ENCODE assay signal across 8 mouse cellular contexts in genomic region chr5:99978699-99979442, GRCm38 (mm10). TPM values are rescaled to one million over a fixed set of nuclear protein-coding genes. Genes with fewer than 3 reads are reported as not detected.
DNase-seq lines count a peak whose midpoint lies in the region; ATAC-seq and TF ChIP-seq lines count a peak whose summit lies in the region.

Gene Hnrnpd, minus strand, starts transcription at chr5:99978938.
Gene 4930524J08Rik, plus strand, starts transcription at chr5:99979061.

- H3K4me3 ChIP-seq in hindbrain, embryonic 11.5 days (ENCODE audit: low read depth, low read length), result peak within 1 kb of the TSS; percentile 74
- H3K4me3 ChIP-seq in lung, postnatal 0 days (ENCODE audit: low read depth, low read length), result peak within 1 kb of the TSS; percentile 84

- H3K9ac ChIP-seq in hindbrain, embryonic 11.5 days (ENCODE audit: low read depth, low read length), result peak within 1 kb of the TSS; percentile 99
- peak within 1 kb of the TSS; percentile 68 for H3K9ac ChIP-seq in lung, postnatal 0 days (replicated peaks; ENCODE audit: low read depth)

- no peaks in the 10 kb centered on the region for H3K27me3 ChIP-seq in hindbrain, embryonic 11.5 days (ENCODE audit: control insufficient read depth, insufficient read depth, low read length)
- no peaks in the 10 kb centered on the region for H3K27me3 ChIP-seq in lung, postnatal 0 days (replicated peaks; ENCODE audit: insufficient read depth, low read length)

- no peaks in the 10 kb centered on the region for H3K4me1 ChIP-seq in hindbrain, embryonic 11.5 days (replicated peaks; ENCODE audit: control insufficient read depth, insufficient read depth, low read length)
- peaks cover 3% of the 10 kb centered on the region; the same call in 1 of the 2 replicates for H3K4me1 ChIP-seq in lung, postnatal 0 days (ENCODE audit: insufficient read depth, low read depth, low read length)

- ATAC-seq in hindbrain, embryonic 11.5 days (ENCODE audit: low FRiP score), result peak; percentile 97
- ATAC-seq in lung, postnatal 0 days, result peak; percentile 97

- TF ChIP-seq EP300 in lung, postnatal 0 days (IDR thresholded peaks at IDR 0.05), result no peak

- peak; percentile 98 for DNase-seq in NIH3T3 (ENCODE audit: low read depth)
- DNase-seq in cerebellum, adult 9-11 months, result peak; percentile 96
- peak; percentile 88 to 89 for DNase-seq in frontal cortex, adult 2 months (ENCODE audit: extremely low spot score in 1 of 2, low spot score in 1 of 2)
- peak; percentile 99 for DNase-seq in hindbrain, embryonic 11.5 days (ENCODE audit: low spot score)
- peak; percentile 85 to 89 for DNase-seq in layer of hippocampus, postnatal 10 days (ENCODE audit: low spot score in 2 of 2)
- peak; percentile 98 for DNase-seq in lung, postnatal 0 days (ENCODE audit: low spot score)
- DNase-seq in ovary, postnatal 10 days (ENCODE audit: low spot score), result peak; percentile 69
- peak; percentile 93 for DNase-seq in thymus, postnatal 0 days (ENCODE audit: low spot score)

- H3K4me2 ChIP-seq in hindbrain, embryonic 11.5 days (replicated peaks; ENCODE audit: low read depth, low read length), result peak within 1 kb of the TSS; percentile 82
- peak within 1 kb of the TSS; percentile 72 for H3K4me2 ChIP-seq in lung, postnatal 0 days (replicated peaks; ENCODE audit: low read depth, low read length)

- H3K27ac ChIP-seq in hindbrain, embryonic 11.5 days (ENCODE audit: low read depth, low read length), result peak within 1 kb of the TSS; percentile 94
- H3K27ac ChIP-seq in lung, postnatal 0 days (ENCODE audit: low read length), result peak within 1 kb of the TSS; percentile 96

- no peak for TF ChIP-seq CTCF in lung, postnatal 0 days (IDR thresholded peaks at IDR 0.05)

- no peaks in the 10 kb centered on the region for H3K9me3 ChIP-seq in hindbrain, embryonic 11.5 days (ENCODE audit: control insufficient read depth, low read length)
- no peaks in the 10 kb centered on the region for H3K9me3 ChIP-seq in lung, postnatal 0 days (ENCODE audit: low read length)

- WGBS in hindbrain, embryonic 11.5 days, result 1% methylated on average over 53 of the region's 97 CpGs
- 4% methylated on average over 64 of the region's 97 CpGs for WGBS in lung, postnatal 0 days

- no peaks in the 10 kb centered on the region for H3K36me3 ChIP-seq in hindbrain, embryonic 11.5 days (ENCODE audit: control insufficient read depth, insufficient read depth, low read length)
- H3K36me3 ChIP-seq in lung, postnatal 0 days (ENCODE audit: insufficient read depth, low read length), result no peaks in the 10 kb centered on the region

RNA-seq across cellular contexts. Expression of gene Hnrnpd, which starts in this region (rescaled TPM):
- polyA plus RNA-seq in frontal cortex, adult 2 months (2012; rRNA removed), result 149 and 161 TPM in 2 replicates
- polyA plus RNA-seq in hindbrain, embryonic 11.5 days (2014; fragmentation: Nextera tagmentation; extraction: Ambion mirVana), result 253 and 281 TPM in 2 replicates
- 100 to 1,000 TPM; 279 to 297 TPM for total RNA-seq in layer of hippocampus, postnatal 10 days (2021)
- polyA plus RNA-seq in lung, postnatal 0 days (2015; fragmentation: Nextera tagmentation; extraction: Ambion mirVana), result 44.0 and 51.4 TPM in 2 replicates
- 120 and 167 TPM in 2 replicates for polyA plus RNA-seq in thymus, postnatal 0 days (2015; fragmentation: Nextera tagmentation; extraction: Ambion mirVana)

RNA-seq across cellular contexts. Expression of gene 4930524J08Rik, which starts in this region (rescaled TPM):
- polyA plus RNA-seq in frontal cortex, adult 2 months (2012; rRNA removed), result 1.7 and 2.8 TPM in 2 replicates
- polyA plus RNA-seq in hindbrain, embryonic 11.5 days (2014; fragmentation: Nextera tagmentation; extraction: Ambion mirVana), result 2.7 and 3.6 TPM in 2 replicates
- total RNA-seq in layer of hippocampus, postnatal 10 days (2021), result 1 to 10 TPM; 2.0 to 2.3 TPM
- polyA plus RNA-seq in lung, postnatal 0 days (2015; fragmentation: Nextera tagmentation; extraction: Ambion mirVana), result 3.0 and 3.4 TPM in 2 replicates
- polyA plus RNA-seq in thymus, postnatal 0 days (2015; fragmentation: Nextera tagmentation; extraction: Ambion mirVana), result 2.4 TPM in 2 replicates

Comparison
In these comparisons a context has a peak if more than half of its experiments do, and no peak if none do; other contexts are left out.
1. Peak in every context shown above with its lines: DNase-seq, ATAC-seq, H3K4me3 ChIP-seq and H3K27ac ChIP-seq.